Mouse (Mus musculus): ENCODE data around the gene Stat4. TPM values are rescaled to one million over a fixed set of nuclear protein-coding genes. Genes with fewer than 3 reads are reported as not detected.

Gene Stat4
- polyA plus RNA-seq (2016; fragmentation: Nextera tagmentation; extraction: Ambion mirVana): 8.4 and 9.8 TPM in 2 replicates

GRCm38 (mm10) chr1:51986848-51987247, at the start of gene Stat4:
TSS of gene Stat4 (plus strand) at chr1:51987148.
- no peak within 1 kb of the TSS for H3K27ac ChIP-seq
- no peak within 1 kb of the TSS for H3K4me3 ChIP-seq
- DNase-seq (ENCODE audit: extremely low spot score, low spot score): no peak
- H3K4me1 ChIP-seq: no peaks in the 10 kb centered on the region
- H3K36me3 ChIP-seq (replicated peaks): no peaks in the 10 kb centered on the region
- no peaks in the 10 kb centered on the region for H3K9me3 ChIP-seq
- H3K27me3 ChIP-seq (ENCODE audit: poor library complexity, severe bottlenecking): no peaks in the 10 kb centered on the region
- WGBS: 90% methylated on average over 5 of the region's 5 CpGs

- no peak for DNase-seq (ENCODE audit: extremely low spot score, low spot score)
- Histone ChIP-seq H3K9me3 (peaks cover 5% of the 10 kb centered on the region; the same call in 1 of the 2 replicates), H3K36me3 (replicated peaks) (no peaks in the 10 kb centered on the region), H3K27ac (no peak overlapping the region), H3K27me3 (ENCODE audit: poor library complexity, severe bottlenecking) (no peaks in the 10 kb centered on the region), H3K4me1 (no peaks in the 10 kb centered on the region), H3K4me3 (no peak overlapping the region)
- 92% methylated on average over 7 of the region's 7 CpGs for WGBS
Measured at GRCm38 (mm10) chr1:51938357-51938756, 48.6 kb upstream of the Stat4 start.

- Histone ChIP-seq H3K36me3 (replicated peaks) (no peaks in the 10 kb centered on the region), H3K27ac (no peak overlapping the region), H3K4me3 (no peak overlapping the region), H3K9me3 (peaks cover 5% of the 10 kb centered on the region; the same call in 1 of the 2 replicates), H3K27me3 (ENCODE audit: poor library complexity, severe bottlenecking) (no peaks in the 10 kb centered on the region), H3K4me1 (no peaks in the 10 kb centered on the region)
- no peak for DNase-seq (ENCODE audit: extremely low spot score, low spot score)
- WGBS: 48% methylated on average over 5 of the region's 5 CpGs
Measured at GRCm38 (mm10) chr1:51944755-51945154, 42.2 kb upstream of the Stat4 start.

- Histone ChIP-seq H3K36me3 (replicated peaks) (no peaks in the 10 kb centered on the region), H3K9me3 (no peaks in the 10 kb centered on the region)
- DNase-seq (ENCODE audit: extremely low spot score, low spot score): no peak
Measured at GRCm38 (mm10) chr1:51947116-51947515, 39.8 kb upstream of the Stat4 start.

GRCm38 (mm10) chr1:51964647-51965046, 22.3 kb upstream of the Stat4 start:
- H3K4me3 ChIP-seq: no peak overlapping the region
- no peaks in the 10 kb centered on the region for H3K27me3 ChIP-seq (ENCODE audit: poor library complexity, severe bottlenecking)
- no peak overlapping the region for H3K27ac ChIP-seq
- DNase-seq (ENCODE audit: extremely low spot score, low spot score): no peak
- H3K9me3 ChIP-seq: no peaks in the 10 kb centered on the region
- 94% methylated on average over 2 of the region's 2 CpGs for WGBS
- no peaks in the 10 kb centered on the region for H3K4me1 ChIP-seq
- H3K36me3 ChIP-seq (replicated peaks): no peaks in the 10 kb centered on the region

More at GRCm38 (mm10) chr1:51947116-51947515, 39.8 kb upstream of the Stat4 start:
- Histone ChIP-seq H3K27ac (no peak overlapping the region), H3K4me3 (no peak overlapping the region), H3K27me3 (ENCODE audit: poor library complexity, severe bottlenecking) (no peaks in the 10 kb centered on the region), H3K4me1 (no peaks in the 10 kb centered on the region)
- WGBS: 96% methylated on average over 4 of the region's 4 CpGs

GRCm38 (mm10) chr1:51968994-51969393, 18.0 kb upstream of the Stat4 start:
- no peak overlapping the region for H3K27ac ChIP-seq
- no peaks in the 10 kb centered on the region for H3K27me3 ChIP-seq (ENCODE audit: poor library complexity, severe bottlenecking)
- DNase-seq (ENCODE audit: extremely low spot score, low spot score): no peak
- no peaks in the 10 kb centered on the region for H3K36me3 ChIP-seq (replicated peaks)
- no peaks in the 10 kb centered on the region for H3K9me3 ChIP-seq
- 62% methylated on average over 1 of the region's 1 CpGs for WGBS
- no peaks in the 10 kb centered on the region for H3K4me1 ChIP-seq
- no peak overlapping the region for H3K4me3 ChIP-seq

GRCm38 (mm10) chr1:51970182-51970581, 16.8 kb upstream of the Stat4 start:
- DNase-seq (ENCODE audit: extremely low spot score, low spot score): no peak
- H3K36me3 ChIP-seq (replicated peaks): no peaks in the 10 kb centered on the region
- 90% methylated on average over 6 of the region's 6 CpGs for WGBS
- no peak overlapping the region for H3K27ac ChIP-seq
- no peaks in the 10 kb centered on the region for H3K9me3 ChIP-seq
- no peaks in the 10 kb centered on the region for H3K4me1 ChIP-seq
- no peaks in the 10 kb centered on the region for H3K27me3 ChIP-seq (ENCODE audit: poor library complexity, severe bottlenecking)
- no peak overlapping the region for H3K4me3 ChIP-seq

GRCm38 (mm10) chr1:51975589-51975988, 11.4 kb upstream of the Stat4 start:
- no peak overlapping the region for H3K4me3 ChIP-seq
- H3K27me3 ChIP-seq (ENCODE audit: poor library complexity, severe bottlenecking): no peaks in the 10 kb centered on the region
- no peaks in the 10 kb centered on the region for H3K4me1 ChIP-seq
- no peaks in the 10 kb centered on the region for H3K9me3 ChIP-seq
- no peaks in the 10 kb centered on the region for H3K36me3 ChIP-seq (replicated peaks)
- no peak overlapping the region for H3K27ac ChIP-seq
- WGBS: 88% methylated on average over 5 of the region's 5 CpGs
- DNase-seq (ENCODE audit: extremely low spot score, low spot score): no peak

- Histone ChIP-seq H3K36me3 (replicated peaks) (no peaks in the 10 kb centered on the region), H3K9me3 (no peaks in the 10 kb centered on the region), H3K4me1 (no peaks in the 10 kb centered on the region), H3K4me3 (no peak overlapping the region), H3K27me3 (ENCODE audit: poor library complexity, severe bottlenecking) (no peaks in the 10 kb centered on the region), H3K27ac (no peak overlapping the region)
- WGBS: 96% methylated on average over 5 of the region's 5 CpGs
- DNase-seq (ENCODE audit: extremely low spot score, low spot score): no peak
Measured at GRCm38 (mm10) chr1:51979048-51979447, 7.9 kb upstream of the Stat4 start.

GRCm38 (mm10) chr1:51991983-51992609, 5.1 kb downstream of the Stat4 start:
- no peaks in the 10 kb centered on the region for H3K9me3 ChIP-seq
- no peak overlapping the region for H3K4me3 ChIP-seq
- peaks cover 6% of the 10 kb centered on the region for H3K4me1 ChIP-seq
- no peaks in the 10 kb centered on the region for H3K27me3 ChIP-seq (ENCODE audit: poor library complexity, severe bottlenecking)
- H3K36me3 ChIP-seq (replicated peaks): no peaks in the 10 kb centered on the region
- H3K27ac ChIP-seq: no peak overlapping the region
- WGBS: 82% methylated on average over 8 of the region's 8 CpGs
- DNase-seq (ENCODE audit: extremely low spot score, low spot score): no peak

- no peak for DNase-seq (ENCODE audit: extremely low spot score, low spot score)
- Histone ChIP-seq H3K4me3 (no peak overlapping the region), H3K27ac (no peak overlapping the region), H3K4me1 (peaks cover 9% of the 10 kb centered on the region), H3K9me3 (no peaks in the 10 kb centered on the region), H3K27me3 (ENCODE audit: poor library complexity, severe bottlenecking) (no peaks in the 10 kb centered on the region), H3K36me3 (replicated peaks) (no peaks in the 10 kb centered on the region)
- WGBS: 85% methylated on average over 3 of the region's 3 CpGs
Measured at GRCm38 (mm10) chr1:51996056-51996455, 9.1 kb downstream of the Stat4 start.

GRCm38 (mm10) chr1:51996751-51997659, 10.1 kb downstream of the Stat4 start:
- Histone ChIP-seq H3K27me3 (ENCODE audit: poor library complexity, severe bottlenecking) (no peaks in the 10 kb centered on the region), H3K4me1 (peaks cover 9% of the 10 kb centered on the region), H3K27ac (no peak overlapping the region), H3K4me3 (no peak overlapping the region), H3K36me3 (replicated peaks) (no peaks in the 10 kb centered on the region), H3K9me3 (no peaks in the 10 kb centered on the region)
- WGBS: 69% methylated on average over 11 of the region's 11 CpGs
- DNase-seq (ENCODE audit: extremely low spot score, low spot score): no peak

- WGBS: 57% methylated on average over 5 of the region's 5 CpGs
- no peaks in the 10 kb centered on the region for H3K27me3 ChIP-seq (ENCODE audit: poor library complexity, severe bottlenecking)
- no peak for DNase-seq (ENCODE audit: extremely low spot score, low spot score)
- H3K4me3 ChIP-seq: no peak overlapping the region
- H3K9me3 ChIP-seq: no peaks in the 10 kb centered on the region
- H3K4me1 ChIP-seq: peaks cover 9% of the 10 kb centered on the region
- H3K36me3 ChIP-seq (replicated peaks): no peaks in the 10 kb centered on the region
- no peak overlapping the region for H3K27ac ChIP-seq
Measured at GRCm38 (mm10) chr1:51998542-51998941, 11.6 kb downstream of the Stat4 start.

Measured in forebrain, embryonic 10.5 days (tissue).